Mouse (Mus musculus) thymus, adult 2 months (tissue): ENCODE results near the gene Cerkl. TPM values are rescaled to one million over a fixed set of nuclear protein-coding genes. Genes with fewer than 3 reads are reported as not detected.

Experiments used
- DNase-seq: peaks from one replicate; pipeline ENCODE4 v3.0.0; 2021
- H3K27ac ChIP-seq: fragments of 200-500 bp; 2 replicates; pipeline ENCODE4 v1.5.1; 2012; ENCODE audit warnings: low read length, control low read depth; ENCODE audit not compliant: control insufficient read depth, insufficient read depth
- H3K27me3 ChIP-seq: fragments of 200-500 bp; 2 replicates; pipeline ENCODE4 v1.6.1; 2012; ENCODE audit warnings: mild to moderate bottlenecking, low read length, moderate library complexity, mixed read lengths; ENCODE audit not compliant: control insufficient read depth, insufficient read depth
- H3K36me3 ChIP-seq: fragments of 200-500 bp; 2 replicates; pipeline ENCODE4 v1.6.1; 2012; ENCODE audit warnings: mild to moderate bottlenecking, low read length, moderate library complexity; ENCODE audit not compliant: control insufficient read depth, insufficient read depth
- H3K4me1 ChIP-seq: fragments of 200-500 bp; replicated peaks from 2 replicates; pipeline ENCODE4 v1.6.1; 2012; ENCODE audit warnings: low read length; ENCODE audit not compliant: control insufficient read depth, insufficient read depth
- H3K4me3 ChIP-seq: fragments of 200-500 bp; 2 replicates; pipeline ENCODE4 v1.5.1; 2012; ENCODE audit warnings: mild to moderate bottlenecking, low read length, control low read depth, moderate library complexity; ENCODE audit not compliant: control insufficient read depth, insufficient read depth
- CTCF ChIP-seq: fragments of 200-500 bp; IDR thresholded peaks from 2 replicates; pipeline ENCODE4 v1.5.1; 2012; ENCODE audit warnings: mild to moderate bottlenecking, control low read depth, low read length, moderate library complexity, borderline replicate concordance; ENCODE audit not compliant: control insufficient read depth, poor library complexity, insufficient read depth; ENCODE audit errors: extremely low read depth
- POLR2A ChIP-seq: fragments of 200-500 bp; IDR thresholded peaks from 2 replicates; pipeline ENCODE4 v1.6.1; 2012; ENCODE audit warnings: mild to moderate bottlenecking, low read length, control low read depth, moderate library complexity; ENCODE audit not compliant: control insufficient read depth, poor library complexity, insufficient read depth; ENCODE audit errors: extremely low read depth
- WGBS: fragments of 180-500 bp; shearing (Covaris S2); methylation state at CpG from one replicate; pipeline ENCODE4 v1.1.7; 2018; 5-methylcytosine and 5-hydroxymethylcytosine counted together
- polyA plus RNA-seq: library from polyadenylated mRNA; depleted of rRNA; stranded (reverse); fragments of >200 nt; gene quantifications from 2 replicates; pipeline ENCODE4 v1.2.3, GENCODE M21; 2012

The Cerkl gene
- polyA plus RNA-seq, 1 experiment: 1.6 TPM

GRCm38 (mm10) chr2:79429108-79429507, 27.5 kb downstream of the Cerkl start:
- Histone ChIP-seq H3K36me3 (no peaks in the 10 kb centered on the region), H3K4me3 (no peak overlapping the region), H3K27me3 (peaks cover 5% of the 10 kb centered on the region; the same call in 1 of the 2 replicates), H3K4me1 (no peaks in the 10 kb centered on the region), H3K27ac (no peak overlapping the region)
- TF ChIP-seq CTCF: no peak
- TF ChIP-seq POLR2A: no peak
- 25% methylated on average over 7 of the region's 7 CpGs for WGBS
- no peak for DNase-seq

DNA sequence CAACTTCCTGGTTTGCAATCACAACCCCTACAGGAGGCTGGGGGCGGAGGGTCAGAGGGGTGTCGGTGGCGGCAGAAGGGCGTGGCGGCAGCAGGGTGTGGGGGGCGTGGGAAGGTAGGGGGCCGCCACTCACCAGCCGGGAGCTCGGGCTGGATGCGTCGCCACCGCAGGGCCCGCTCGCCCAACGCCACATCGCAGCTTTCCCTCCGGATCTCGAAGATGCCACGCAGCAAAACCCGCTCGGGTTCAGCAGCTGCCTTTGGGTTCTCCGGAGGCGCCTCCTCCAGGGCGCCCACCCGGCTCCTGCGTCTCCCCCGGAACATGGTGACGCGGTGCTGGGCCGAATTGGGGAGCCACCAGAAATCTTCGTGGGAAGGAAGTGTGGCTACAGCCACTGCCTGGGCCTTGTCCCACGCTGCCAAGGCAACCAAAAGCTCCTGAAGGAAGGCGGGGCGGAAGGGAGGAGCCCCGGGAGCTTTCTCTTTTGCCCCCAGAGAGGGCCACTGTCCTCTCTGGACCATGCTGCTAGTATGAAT, 27.9 kb downstream of the Cerkl start:
- Histone ChIP-seq H3K27ac (no peak overlapping the region), H3K36me3 (no peaks in the 10 kb centered on the region), H3K4me1 (no peaks in the 10 kb centered on the region), H3K27me3 (peaks cover 5% of the 10 kb centered on the region; the same call in 1 of the 2 replicates), H3K4me3 (no peak overlapping the region)
- TF ChIP-seq CTCF (no peak), POLR2A (no peak)
- DNase-seq: no peak
- WGBS: 1% methylated on average over 35 of the region's 35 CpGs

- Histone ChIP-seq H3K4me3 (no peak overlapping the region), H3K27me3 (peaks cover 5% of the 10 kb centered on the region; the same call in 1 of the 2 replicates), H3K36me3 (no peaks in the 10 kb centered on the region), H3K4me1 (no peaks in the 10 kb centered on the region), H3K27ac (no peak overlapping the region)
- TF ChIP-seq CTCF (no peak), POLR2A (no peak)
- DNase-seq: no peak
- 39% methylated on average over 6 of the region's 6 CpGs for WGBS
Observed at GRCm38 (mm10) chr2:79428022-79428421, 28.6 kb downstream of the Cerkl start.

GRCm38 (mm10) chr2:79421696-79422095, 34.9 kb downstream of the Cerkl start:
- 88% methylated on average over 6 of the region's 6 CpGs for WGBS

GRCm38 (mm10) chr2:79414505-79414904, 42.1 kb downstream of the Cerkl start:
- Histone ChIP-seq H3K4me3 (no peak overlapping the region), H3K27me3 (no peaks in the 10 kb centered on the region), H3K4me1 (no peaks in the 10 kb centered on the region), H3K36me3 (no peaks in the 10 kb centered on the region), H3K27ac (no peak overlapping the region)
- TF ChIP-seq CTCF: no peak
- TF ChIP-seq POLR2A: no peak
- no peak for DNase-seq
- 95% methylated on average over 7 of the region's 7 CpGs for WGBS

More at GRCm38 (mm10) chr2:79421696-79422095, 34.9 kb downstream of the Cerkl start:
- no peaks in the 10 kb centered on the region for H3K4me1 ChIP-seq
- H3K27ac ChIP-seq: no peak overlapping the region
- no peak overlapping the region for H3K4me3 ChIP-seq
- DNase-seq: no peak
- no peaks in the 10 kb centered on the region for H3K27me3 ChIP-seq
- TF ChIP-seq POLR2A (no peak), CTCF (no peak)
- no peaks in the 10 kb centered on the region for H3K36me3 ChIP-seq

DNA sequence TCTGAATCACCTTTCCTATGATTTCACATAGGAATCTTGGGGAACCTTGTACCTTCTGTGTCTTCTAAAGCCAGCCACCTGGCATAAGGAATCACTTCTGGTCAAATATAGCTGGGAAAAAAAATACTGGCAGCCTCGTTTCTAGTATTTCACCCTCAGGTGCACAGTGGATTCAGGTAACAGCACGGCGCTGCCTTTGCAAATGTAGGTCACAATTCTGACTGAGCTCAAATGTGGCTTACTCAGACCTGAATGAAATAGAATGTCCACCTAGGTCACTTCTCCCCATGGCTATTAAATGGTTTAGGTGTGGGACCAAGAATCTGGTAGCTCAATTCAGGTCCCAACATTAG, 45.7 kb downstream of the Cerkl start:
- TF ChIP-seq POLR2A (no peak), CTCF (no peak)
- Histone ChIP-seq H3K4me1 (no peaks in the 10 kb centered on the region), H3K4me3 (no peak overlapping the region), H3K27me3 (no peaks in the 10 kb centered on the region), H3K27ac (no peak overlapping the region), H3K36me3 (no peaks in the 10 kb centered on the region)
- 90% methylated on average over 3 of the region's 3 CpGs for WGBS
- DNase-seq: no peak

GRCm38 (mm10) chr2:79410247-79410902, 46.2 kb downstream of the Cerkl start:
- no peaks in the 10 kb centered on the region for H3K27me3 ChIP-seq
- no peak for TF ChIP-seq CTCF
- TF ChIP-seq POLR2A: no peak
- 76% methylated on average over 15 of the region's 15 CpGs for WGBS
- no peak overlapping the region for H3K27ac ChIP-seq
- no peaks in the 10 kb centered on the region for H3K4me1 ChIP-seq
- H3K36me3 ChIP-seq: no peaks in the 10 kb centered on the region
- no peak overlapping the region for H3K4me3 ChIP-seq
- DNase-seq: no peak
